Mouse (Mus musculus): ENCODE measurements around the gene Gm10134. TPM values are rescaled to one million over a fixed set of nuclear protein-coding genes. Genes with fewer than 3 reads are reported as not detected.

The Gm10134 gene
- polyA plus RNA-seq, 1 experiment from 2014 or later = 3.5 TPM

DNA sequence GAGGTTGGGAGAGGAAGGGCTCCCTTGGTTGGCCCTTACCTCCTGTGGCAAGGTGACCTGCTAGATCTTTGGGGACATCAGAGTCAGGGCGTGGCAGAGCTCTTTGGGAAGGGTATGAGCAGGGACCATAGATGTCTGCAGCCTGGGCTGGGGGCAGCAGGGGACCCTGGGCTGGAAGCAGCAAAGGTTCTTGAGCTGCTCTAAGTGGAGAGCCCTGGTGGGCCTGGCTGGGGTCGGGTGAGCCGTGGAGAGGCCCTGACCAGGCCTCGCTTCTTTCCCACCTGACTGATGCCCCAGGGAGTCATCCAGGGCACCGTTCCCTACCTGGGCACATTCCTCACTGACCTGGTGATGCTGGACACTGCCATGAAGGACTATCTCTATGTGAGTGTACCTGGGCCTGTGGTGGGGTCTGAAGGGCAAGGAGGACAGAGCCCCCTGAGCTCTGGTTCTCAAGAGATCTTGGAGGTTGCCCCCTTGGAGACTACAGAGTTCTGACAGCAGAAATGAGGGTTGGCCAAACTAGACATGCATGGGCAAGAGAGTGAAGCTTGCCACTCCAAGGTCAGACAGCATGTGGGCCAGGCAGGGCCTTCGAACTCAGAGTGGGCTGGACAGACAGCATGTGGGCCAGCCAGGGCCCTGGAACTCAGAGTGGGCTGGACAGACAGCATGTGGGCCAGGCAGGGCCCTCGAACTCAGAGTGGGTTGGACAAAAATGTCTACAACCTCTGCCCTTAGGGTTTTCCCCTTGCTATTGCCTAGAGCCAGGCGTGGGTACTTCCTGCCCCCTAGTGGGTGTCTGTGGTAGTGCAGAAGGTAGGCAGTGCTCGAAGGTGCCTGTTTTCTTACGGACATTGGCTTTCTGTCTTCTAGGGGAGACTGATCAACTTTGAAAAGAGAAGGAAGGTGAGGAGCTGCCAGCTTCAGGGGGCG is 41.6 kb downstream of the Gm10134 start:
- WGBS = 55% methylated on average over 11 of the region's 11 CpGs

DNA sequence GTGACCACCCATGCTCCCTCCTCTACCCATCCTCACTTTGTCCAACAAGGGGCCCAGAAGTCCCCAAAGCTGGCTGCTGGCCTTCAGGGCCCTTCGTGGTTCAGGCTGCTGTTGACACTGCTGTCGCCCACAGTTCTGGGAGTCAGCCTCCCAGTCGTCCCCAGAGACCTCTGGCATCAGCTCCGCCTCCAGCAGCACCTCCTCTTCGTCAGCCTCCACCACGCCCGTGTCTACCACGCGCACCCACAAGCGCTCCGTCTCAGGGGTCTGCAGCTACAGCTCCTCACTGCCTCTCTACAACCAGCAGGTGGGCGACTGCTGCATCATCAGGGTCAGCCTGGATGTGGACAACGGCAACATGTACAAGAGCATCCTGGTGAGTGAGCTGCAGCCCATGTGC is 43.3 kb downstream of the Gm10134 start:
- peaks cover 95% of the 10 kb centered on the region for H3K36me3 ChIP-seq
- H3K27ac ChIP-seq = no peak overlapping the region
- ATAC-seq (ENCODE audit: low FRiP score, low read depth) = no peak
- 87% methylated on average over 13 of the region's 13 CpGs for WGBS
- no peak overlapping the region for H3K4me2 ChIP-seq (replicated peaks)
- no peaks in the 10 kb centered on the region for H3K4me1 ChIP-seq
- no peak overlapping the region for H3K4me3 ChIP-seq
- H3K9me3 ChIP-seq = no peaks in the 10 kb centered on the region
- no peaks in the 10 kb centered on the region for H3K27me3 ChIP-seq (replicated peaks)
- H3K9ac ChIP-seq = no peak overlapping the region

More for the DNA sequence above, 41.6 kb downstream of the Gm10134 start:
- H3K9ac ChIP-seq = peak overlapping the region; percentile 8; the same call in 1 of the 2 replicates
- peaks cover 95% of the 10 kb centered on the region for H3K36me3 ChIP-seq
- H3K4me3 ChIP-seq = no peak overlapping the region
- no peak overlapping the region for H3K4me2 ChIP-seq (replicated peaks)
- H3K4me1 ChIP-seq = no peaks in the 10 kb centered on the region
- ATAC-seq (ENCODE audit: low FRiP score, low read depth) = peak; percentile 32; the same call in 1 of the 2 replicates
- no peaks in the 10 kb centered on the region for H3K27me3 ChIP-seq (replicated peaks)
- H3K9me3 ChIP-seq = no peaks in the 10 kb centered on the region
- H3K27ac ChIP-seq = no peak overlapping the region

DNA sequence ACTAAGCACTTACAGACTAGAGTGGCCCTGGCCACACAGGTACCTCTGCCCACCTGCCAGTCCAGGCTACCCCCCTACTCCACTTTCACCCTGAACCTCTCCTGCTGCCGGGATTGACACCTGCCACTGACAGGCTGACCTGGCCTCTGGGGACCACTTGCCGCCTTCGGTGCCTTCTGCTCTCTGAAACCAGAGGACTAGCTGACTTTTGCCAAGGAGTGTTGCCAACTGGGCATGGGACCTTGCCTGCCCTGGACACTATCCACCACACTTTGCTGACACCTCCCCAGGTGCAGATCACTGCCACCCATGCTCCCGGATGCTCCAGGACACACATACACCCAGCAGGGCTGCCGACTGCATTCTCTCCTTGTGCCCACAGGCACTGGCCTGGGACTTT is 46.4 kb downstream of the Gm10134 start:
- 93% methylated on average over 5 of the region's 5 CpGs for WGBS
- no peak overlapping the region for H3K4me2 ChIP-seq (replicated peaks)
- H3K9me3 ChIP-seq = no peaks in the 10 kb centered on the region
- H3K27me3 ChIP-seq (replicated peaks) = no peaks in the 10 kb centered on the region
- no peaks in the 10 kb centered on the region for H3K4me1 ChIP-seq
- H3K4me3 ChIP-seq = no peak overlapping the region
- no peak overlapping the region for H3K27ac ChIP-seq
- peaks cover 77% of the 10 kb centered on the region for H3K36me3 ChIP-seq
- no peak overlapping the region for H3K9ac ChIP-seq
- ATAC-seq (ENCODE audit: low FRiP score, low read depth) = no peak

Other genes starting within 250 kb of the Gm10134 start
- 7.9 and 8.7 TPM in 2 replicates for gene Ppp1r26, start 59.3 kb upstream of the Gm10134 start, polyA plus RNA-seq (2016; fragmentation: Nextera tagmentation; extraction: Ambion mirVana)
- 0.68 and 1.5 TPM in 2 replicates for gene 1700007K13Rik, start 39.8 kb upstream of the Gm10134 start, polyA plus RNA-seq (2016; fragmentation: Nextera tagmentation; extraction: Ambion mirVana)
- 54.3 and 56.2 TPM in 2 replicates for gene Mrps2, start 38.0 kb upstream of the Gm10134 start, polyA plus RNA-seq (2016; fragmentation: Nextera tagmentation; extraction: Ambion mirVana)
- gene Gbgt1, start 9.2 kb upstream of the Gm10134 start, polyA plus RNA-seq (2016; fragmentation: Nextera tagmentation; extraction: Ambion mirVana) = 0.80 and 0.81 TPM in 2 replicates
- gene Ralgds, start 7.0 kb downstream of the Gm10134 start, polyA plus RNA-seq (2016; fragmentation: Nextera tagmentation; extraction: Ambion mirVana) = 99.6 and 111 TPM in 2 replicates
- not detected in 2 replicates for gene Cel, start 57.3 kb downstream of the Gm10134 start, polyA plus RNA-seq (2016; fragmentation: Nextera tagmentation; extraction: Ambion mirVana)
- 46.7 and 51.1 TPM in 2 replicates for gene Gtf3c5, start 77.7 kb downstream of the Gm10134 start, polyA plus RNA-seq (2016; fragmentation: Nextera tagmentation; extraction: Ambion mirVana)
- 0.98 and 1.1 TPM in 2 replicates for gene Gfi1b, start 115.9 kb downstream of the Gm10134 start, polyA plus RNA-seq (2016; fragmentation: Nextera tagmentation; extraction: Ambion mirVana)
- 31.8 and 34.6 TPM in 2 replicates for gene Tsc1, start 135.1 kb downstream of the Gm10134 start, polyA plus RNA-seq (2016; fragmentation: Nextera tagmentation; extraction: Ambion mirVana)
- 1.1 and 1.2 TPM in 2 replicates for gene Spaca9, start 193.6 kb downstream of the Gm10134 start, polyA plus RNA-seq (2016; fragmentation: Nextera tagmentation; extraction: Ambion mirVana)
- 0.59 and 0.96 TPM in 2 replicates for gene Ak8, start 194.1 kb downstream of the Gm10134 start, polyA plus RNA-seq (2016; fragmentation: Nextera tagmentation; extraction: Ambion mirVana)

Data from neural tube, embryonic 12.5 days (tissue).